Mouse (Mus musculus) hindbrain, embryonic 12.5 days (tissue): ENCODE data around the gene Batf. TPM values are rescaled to one million over a fixed set of nuclear protein-coding genes. Genes with fewer than 3 reads are reported as not detected.

Experiments used
- ATAC-seq: fragments of 200-750 bp; cut with Nextera tagmentation; 2 replicates; pipeline ENCODE4 v1.8.0; 2017; ENCODE audit warnings: moderate TSS enrichment; ENCODE audit not compliant: low FRiP score
- H3K27ac ChIP-seq: fragments of 300-500 bp; sonication (generic); 2 replicates; pipeline ENCODE4 v1.5.1; 2016; ENCODE audit warnings: mild to moderate bottlenecking
- H3K27me3 ChIP-seq: fragments of 300-500 bp; sonication (generic); 2 replicates; pipeline ENCODE4 v1.6.1; 2016; ENCODE audit warnings: mild to moderate bottlenecking
- H3K36me3 ChIP-seq: fragments of 300-500 bp; sonication (generic); 2 replicates; pipeline ENCODE4 v1.6.1; 2016; ENCODE audit warnings: mild to moderate bottlenecking
- H3K4me1 ChIP-seq: fragments of 300-500 bp; sonication (generic); 2 replicates; pipeline ENCODE4 v1.6.1; 2016
- H3K4me2 ChIP-seq: fragments of 300-500 bp; sonication (generic); replicated peaks from 2 replicates; pipeline ENCODE4 v1.6.1; 2016; ENCODE audit warnings: mild to moderate bottlenecking
- H3K4me3 ChIP-seq: fragments of 300-500 bp; sonication (generic); 2 replicates; pipeline ENCODE4 v1.5.1; 2016; ENCODE audit warnings: mild to moderate bottlenecking
- H3K9ac ChIP-seq: fragments of 300-500 bp; sonication (generic); 2 replicates; pipeline ENCODE4 v1.6.1; 2016; ENCODE audit warnings: mild to moderate bottlenecking, moderate library complexity
- H3K9me3 ChIP-seq: fragments of 300-500 bp; sonication (generic); replicated peaks from 2 replicates; pipeline ENCODE4 v1.6.1; 2016; ENCODE audit warnings: mild to moderate bottlenecking
- WGBS: fragments of 180-500 bp; shearing (Covaris S2); methylation state at CpG from one replicate; pipeline ENCODE4 v1.1.7; 2016; 5-methylcytosine and 5-hydroxymethylcytosine counted together
- polyA plus RNA-seq: library from polyadenylated mRNA; unstranded; fragments of >200 nt; fragmentation: Nextera tagmentation; extraction: Ambion mirVana; gene quantifications from 2 replicates; pipeline ENCODE4 v1.2.1, GENCODE M21; 2016

Batf gene
- polyA plus RNA-seq, 1 experiment from 2014 or later, result 2.3 TPM

- H3K9ac ChIP-seq, result no peak overlapping the region
- no peaks in the 10 kb centered on the region for H3K36me3 ChIP-seq
- no peaks in the 10 kb centered on the region for H3K27me3 ChIP-seq
- WGBS, result 92% methylated on average over 3 of the region's 3 CpGs
- H3K27ac ChIP-seq, result no peak overlapping the region
- no peaks in the 10 kb centered on the region for H3K9me3 ChIP-seq
- H3K4me1 ChIP-seq, result no peaks in the 10 kb centered on the region
- no peak overlapping the region for H3K4me3 ChIP-seq
- H3K4me2 ChIP-seq, result no peak overlapping the region
- ATAC-seq, result no peak
Observed at GRCm38 (mm10) chr12:85736960-85737359, 50.5 kb downstream of the Batf start.

GRCm38 (mm10) chr12:85745827-85746695 is 59.6 kb downstream of the Batf start, which contains the start of gene Flvcr2:
TSS of gene Flvcr2 (plus strand) at chr12:85746539.
- H3K27ac ChIP-seq, result no peak within 1 kb of the TSS
- ATAC-seq, result peak; percentile 81
- WGBS, result under 1% methylated on average over 50 of the region's 51 CpGs

GRCm38 (mm10) chr12:85746696-85747219 is 60.3 kb downstream of the Batf start:
- 0 out of 2 replicates have a peak, but pooled peaks have one; percentile 29 for ATAC-seq
- WGBS, result 19% methylated on average over 21 of the region's 21 CpGs
- no peak overlapping the region for H3K27ac ChIP-seq

More at GRCm38 (mm10) chr12:85745827-85746695, 59.6 kb downstream of the Batf start, which contains the start of gene Flvcr2:
- Histone ChIP-seq H3K36me3 (no peaks in the 10 kb centered on the region), H3K27me3 (peaks cover 19% of the 10 kb centered on the region), H3K9me3 (no peaks in the 10 kb centered on the region), H3K4me3 (peak within 1 kb of the TSS; percentile 41), H3K4me2 (peak within 1 kb of the TSS; percentile 92), H3K4me1 (peaks cover 11% of the 10 kb centered on the region), H3K9ac (peak within 1 kb of the TSS; percentile 45)

GRCm38 (mm10) chr12:85747343-85747742 is 60.9 kb downstream of the Batf start:
- Histone ChIP-seq H3K9me3 (no peaks in the 10 kb centered on the region), H3K27me3 (peaks cover 19% of the 10 kb centered on the region), H3K4me1 (peaks cover 11% of the 10 kb centered on the region), H3K9ac (no peak overlapping the region), H3K36me3 (no peaks in the 10 kb centered on the region), H3K4me3 (0 out of 2 replicates have a peak overlapping the region, but pooled peaks have one; percentile 41), H3K27ac (no peak overlapping the region), H3K4me2 (no peak overlapping the region)
- no peak for ATAC-seq
- WGBS, result 90% methylated on average over 10 of the region's 10 CpGs

More at GRCm38 (mm10) chr12:85746696-85747219, 60.3 kb downstream of the Batf start:
- peak overlapping the region; percentile 41 for H3K4me3 ChIP-seq
- no peaks in the 10 kb centered on the region for H3K9me3 ChIP-seq
- H3K4me2 ChIP-seq, result peak overlapping the region; percentile 92
- H3K9ac ChIP-seq, result peak overlapping the region; percentile 45
- H3K4me1 ChIP-seq, result peaks cover 11% of the 10 kb centered on the region
- no peaks in the 10 kb centered on the region for H3K36me3 ChIP-seq
- peaks cover 19% of the 10 kb centered on the region for H3K27me3 ChIP-seq

- no peak overlapping the region for H3K4me2 ChIP-seq
- H3K36me3 ChIP-seq, result no peaks in the 10 kb centered on the region
- WGBS, result 84% methylated on average over 9 of the region's 9 CpGs
- no peak for ATAC-seq
- H3K4me1 ChIP-seq, result peaks cover 11% of the 10 kb centered on the region
- peaks cover 16% of the 10 kb centered on the region for H3K27me3 ChIP-seq
- no peak overlapping the region for H3K9ac ChIP-seq
- no peak overlapping the region for H3K27ac ChIP-seq
- H3K9me3 ChIP-seq, result no peaks in the 10 kb centered on the region
- no peak overlapping the region for H3K4me3 ChIP-seq
Observed at GRCm38 (mm10) chr12:85749861-85750260, 63.4 kb downstream of the Batf start.

GRCm38 (mm10) chr12:85752116-85752515 is 65.6 kb downstream of the Batf start:
- H3K4me1 ChIP-seq, result no peaks in the 10 kb centered on the region
- H3K27ac ChIP-seq, result no peak overlapping the region
- no peak overlapping the region for H3K9ac ChIP-seq
- peaks cover 3% of the 10 kb centered on the region; the same call in 1 of the 2 replicates for H3K27me3 ChIP-seq
- H3K4me3 ChIP-seq, result no peak overlapping the region
- H3K4me2 ChIP-seq, result no peak overlapping the region
- no peak for ATAC-seq
- 90% methylated on average over 6 of the region's 6 CpGs for WGBS
- no peaks in the 10 kb centered on the region for H3K9me3 ChIP-seq
- no peaks in the 10 kb centered on the region for H3K36me3 ChIP-seq

- Histone ChIP-seq H3K27ac (no peak overlapping the region), H3K27me3 (no peaks in the 10 kb centered on the region), H3K9me3 (no peaks in the 10 kb centered on the region), H3K4me1 (no peaks in the 10 kb centered on the region), H3K36me3 (no peaks in the 10 kb centered on the region), H3K9ac (no peak overlapping the region), H3K4me2 (no peak overlapping the region), H3K4me3 (no peak overlapping the region)
- no peak for ATAC-seq
- 34% methylated on average over 2 of the region's 2 CpGs for WGBS
Observed at GRCm38 (mm10) chr12:85753223-85753622, 66.8 kb downstream of the Batf start.

GRCm38 (mm10) chr12:85754611-85755265 is 68.3 kb downstream of the Batf start:
- no peak overlapping the region for H3K27ac ChIP-seq
- ATAC-seq, result no peak
- H3K27me3 ChIP-seq, result no peaks in the 10 kb centered on the region
- H3K9me3 ChIP-seq, result no peaks in the 10 kb centered on the region
- no peak overlapping the region for H3K4me2 ChIP-seq
- 67% methylated on average over 5 of the region's 5 CpGs for whole genome bisulfite sequencing
- no peak overlapping the region for H3K4me3 ChIP-seq
- H3K4me1 ChIP-seq, result no peaks in the 10 kb centered on the region
- no peaks in the 10 kb centered on the region for H3K36me3 ChIP-seq
- no peak overlapping the region for H3K9ac ChIP-seq

- Histone ChIP-seq H3K9me3 (no peaks in the 10 kb centered on the region), H3K27me3 (no peaks in the 10 kb centered on the region), H3K9ac (no peak overlapping the region), H3K27ac (no peak overlapping the region), H3K36me3 (no peaks in the 10 kb centered on the region), H3K4me1 (no peaks in the 10 kb centered on the region), H3K4me3 (no peak overlapping the region), H3K4me2 (no peak overlapping the region)
- WGBS, result 85% methylated on average over 3 of the region's 3 CpGs
- ATAC-seq, result no peak
Observed at GRCm38 (mm10) chr12:85756455-85756854, 70.0 kb downstream of the Batf start.

GRCm38 (mm10) chr12:85757074-85757473 is 70.6 kb downstream of the Batf start:
- no peak overlapping the region for H3K4me3 ChIP-seq
- H3K4me2 ChIP-seq, result no peak overlapping the region
- 71% methylated on average over 3 of the region's 3 CpGs for WGBS
- no peaks in the 10 kb centered on the region for H3K9me3 ChIP-seq
- H3K27me3 ChIP-seq, result no peaks in the 10 kb centered on the region
- ATAC-seq, result no peak
- no peak overlapping the region for H3K27ac ChIP-seq
- H3K9ac ChIP-seq, result no peak overlapping the region
- H3K4me1 ChIP-seq, result no peaks in the 10 kb centered on the region
- H3K36me3 ChIP-seq, result no peaks in the 10 kb centered on the region
